Mouse (Mus musculus): ENCODE measurements around the gene Nlgn2.

The Nlgn2 gene

GRCm38 (mm10) chr11:69776488-69776887, 61.1 kb downstream of the Nlgn2 start:
- no peaks in the 10 kb centered on the region; the same call in 1 of the 2 replicates for H3K36me3 ChIP-seq (ENCODE audit: control insufficient read depth, insufficient read depth, low read length, poor library complexity, severe bottlenecking)
- H3K27me3 ChIP-seq (ENCODE audit: control insufficient read depth, insufficient read depth, low read length, poor library complexity, severe bottlenecking) = no peaks in the 10 kb centered on the region
- DNase-seq (ENCODE audit: low read depth, low spot score) = no peak

GRCm38 (mm10) chr11:69775716-69776115, 61.9 kb downstream of the Nlgn2 start:
- Histone ChIP-seq H3K36me3 (ENCODE audit: control insufficient read depth, insufficient read depth, low read length, poor library complexity, severe bottlenecking) (no peaks in the 10 kb centered on the region; the same call in 1 of the 2 replicates), H3K27me3 (ENCODE audit: control insufficient read depth, insufficient read depth, low read length, poor library complexity, severe bottlenecking) (no peaks in the 10 kb centered on the region)
- DNase-seq (ENCODE audit: low read depth, low spot score) = no peak

GRCm38 (mm10) chr11:69774961-69775360, 62.6 kb downstream of the Nlgn2 start:
- no peaks in the 10 kb centered on the region for H3K27me3 ChIP-seq (ENCODE audit: control insufficient read depth, insufficient read depth, low read length, poor library complexity, severe bottlenecking)
- DNase-seq (ENCODE audit: low read depth, low spot score) = peak; percentile 55
- H3K36me3 ChIP-seq (ENCODE audit: control insufficient read depth, insufficient read depth, low read length, poor library complexity, severe bottlenecking) = no peaks in the 10 kb centered on the region; the same call in 1 of the 2 replicates

Measured in splenic B cell, adult 2 months (primary cell).